Mouse (Mus musculus): Measurements from ENCODE around the gene Otud3. TPM values are rescaled to one million over a fixed set of nuclear protein-coding genes. Genes with fewer than 3 reads are reported as not detected.
A peak's percentile ranks its signal among the peaks of the same experiment; 100 is the strongest.
"Not testable (repeated sequence)": the region's sequence is repeated elsewhere in the genome, so short reads cannot be mapped to it uniquely, and the experiment has no call there.

The Otud3 gene
- polyA plus RNA-seq, 1 experiment = 6.3 TPM

- peak overlapping the region; percentile 87 for H3K4me3 ChIP-seq (replicated peaks; ENCODE audit: control insufficient read depth, low read depth, low read length)
- H3K27ac ChIP-seq (ENCODE audit: control insufficient read depth, insufficient read depth, low read depth, low read length, poor library complexity) = peak overlapping the region; percentile 73
- H3K4me1 ChIP-seq (ENCODE audit: control insufficient read depth, insufficient read depth, low read length) = peaks cover 6% of the 10 kb centered on the region; the same call in 1 of the 2 replicates
- TF ChIP-seq POLR2A (IDR thresholded peaks at IDR 0.05; ENCODE audit: borderline replicate concordance, control insufficient read depth, low read depth, low read length) (no peak), CTCF (IDR thresholded peaks at IDR 0.05; ENCODE audit: control insufficient read depth, insufficient read depth, low read length) (no peak)
- 3% methylated on average over 52 of the region's 52 CpGs for WGBS
Observed at GRCm38 (mm10) chr4:138913141-138913787, 481 bp downstream of the Otud3 start.

GRCm38 (mm10) chr4:138905624-138906337 is 8.0 kb downstream of the Otud3 start:
- WGBS = 75% methylated on average over 18 of the region's 18 CpGs
- peak overlapping the region; percentile 34; the same call in 1 of the 2 replicates for H3K27ac ChIP-seq (ENCODE audit: control insufficient read depth, insufficient read depth, low read depth, low read length, poor library complexity)
- peaks cover 7% of the 10 kb centered on the region for H3K4me1 ChIP-seq (ENCODE audit: control insufficient read depth, insufficient read depth, low read length)
- no peak overlapping the region for H3K4me3 ChIP-seq (replicated peaks; ENCODE audit: control insufficient read depth, low read depth, low read length)
- TF ChIP-seq CTCF (IDR thresholded peaks at IDR 0.05; ENCODE audit: control insufficient read depth, insufficient read depth, low read length) (no peak), POLR2A (IDR thresholded peaks at IDR 0.05; ENCODE audit: borderline replicate concordance, control insufficient read depth, low read depth, low read length) (no peak)

- TF ChIP-seq POLR2A (IDR thresholded peaks at IDR 0.05; ENCODE audit: borderline replicate concordance, control insufficient read depth, low read depth, low read length) (no peak), CTCF (IDR thresholded peaks at IDR 0.05; ENCODE audit: control insufficient read depth, insufficient read depth, low read length) (no peak)
- 77% methylated on average over 7 of the region's 7 CpGs for WGBS
Observed at GRCm38 (mm10) chr4:138899361-138899760, 14.4 kb downstream of the Otud3 start.

GRCm38 (mm10) chr4:138893789-138894188 is 20.0 kb downstream of the Otud3 start:
- H3K4me3 ChIP-seq (replicated peaks; ENCODE audit: control insufficient read depth, low read depth, low read length); H3K4me1 ChIP-seq (ENCODE audit: control insufficient read depth, insufficient read depth, low read length); H3K27ac ChIP-seq (ENCODE audit: control insufficient read depth, insufficient read depth, low read depth, low read length, poor library complexity): not testable (repeated sequence)
- WGBS = 86% methylated on average over 11 of the region's 11 CpGs

More at GRCm38 (mm10) chr4:138899361-138899760, 14.4 kb downstream of the Otud3 start:
- Histone ChIP-seq H3K4me3 (replicated peaks; ENCODE audit: control insufficient read depth, low read depth, low read length) (no peak overlapping the region), H3K27ac (ENCODE audit: control insufficient read depth, insufficient read depth, low read depth, low read length, poor library complexity) (no peak overlapping the region), H3K4me1 (ENCODE audit: control insufficient read depth, insufficient read depth, low read length) (no peaks in the 10 kb centered on the region)

GRCm38 (mm10) chr4:138892655-138893054 is 21.1 kb downstream of the Otud3 start:
- Histone ChIP-seq H3K4me1 (ENCODE audit: control insufficient read depth, insufficient read depth, low read length) (no peaks in the 10 kb centered on the region), H3K27ac (ENCODE audit: control insufficient read depth, insufficient read depth, low read depth, low read length, poor library complexity) (no peak overlapping the region), H3K4me3 (replicated peaks; ENCODE audit: control insufficient read depth, low read depth, low read length) (no peak overlapping the region)
- no peak for TF ChIP-seq CTCF (IDR thresholded peaks at IDR 0.05; ENCODE audit: control insufficient read depth, insufficient read depth, low read length)
- 81% methylated on average over 6 of the region's 6 CpGs for WGBS

GRCm38 (mm10) chr4:138889635-138890034 is 24.1 kb downstream of the Otud3 start:
- 79% methylated on average over 8 of the region's 8 CpGs for WGBS
- H3K27ac ChIP-seq (ENCODE audit: control insufficient read depth, insufficient read depth, low read depth, low read length, poor library complexity) = no peak overlapping the region
- TF ChIP-seq CTCF (IDR thresholded peaks at IDR 0.05; ENCODE audit: control insufficient read depth, insufficient read depth, low read length) (no peak), POLR2A (IDR thresholded peaks at IDR 0.05; ENCODE audit: borderline replicate concordance, control insufficient read depth, low read depth, low read length) (no peak)

GRCm38 (mm10) chr4:138889165-138889564 is 24.6 kb downstream of the Otud3 start:
- H3K4me3 ChIP-seq (replicated peaks; ENCODE audit: control insufficient read depth, low read depth, low read length) = no peak overlapping the region
- H3K27ac ChIP-seq (ENCODE audit: control insufficient read depth, insufficient read depth, low read depth, low read length, poor library complexity) = no peak overlapping the region
- 77% methylated on average over 7 of the region's 7 CpGs for WGBS
- no peak for TF ChIP-seq POLR2A (IDR thresholded peaks at IDR 0.05; ENCODE audit: borderline replicate concordance, control insufficient read depth, low read depth, low read length)
- no peaks in the 10 kb centered on the region; the same call in 1 of the 2 replicates for H3K4me1 ChIP-seq (ENCODE audit: control insufficient read depth, insufficient read depth, low read length)

More at GRCm38 (mm10) chr4:138889635-138890034, 24.1 kb downstream of the Otud3 start:
- Histone ChIP-seq H3K4me1 (ENCODE audit: control insufficient read depth, insufficient read depth, low read length) (no peaks in the 10 kb centered on the region), H3K4me3 (replicated peaks; ENCODE audit: control insufficient read depth, low read depth, low read length) (no peak overlapping the region)

- Histone ChIP-seq H3K27ac (ENCODE audit: control insufficient read depth, insufficient read depth, low read depth, low read length, poor library complexity) (no peak overlapping the region), H3K4me3 (replicated peaks; ENCODE audit: control insufficient read depth, low read depth, low read length) (no peak overlapping the region), H3K4me1 (ENCODE audit: control insufficient read depth, insufficient read depth, low read length) (no peaks in the 10 kb centered on the region; the same call in 1 of the 2 replicates)
- whole genome bisulfite sequencing = 0% methylated on average over 6 of the region's 6 CpGs
- TF ChIP-seq POLR2A (IDR thresholded peaks at IDR 0.05; ENCODE audit: borderline replicate concordance, control insufficient read depth, low read depth, low read length) = no peak
- peak; percentile 83 for TF ChIP-seq CTCF (IDR thresholded peaks at IDR 0.05; ENCODE audit: control insufficient read depth, insufficient read depth, low read length)
Observed at GRCm38 (mm10) chr4:138884261-138884660, 29.5 kb downstream of the Otud3 start.
